Mouse (Mus musculus): ENCODE measurements at regions not wholly inside any gene's neighbourhood (a gene's known extent, or its start where the extent isn't known, plus 50 kb on each side); places are given as distances from the start of the nearest gene placed in this dataset.

DNA sequence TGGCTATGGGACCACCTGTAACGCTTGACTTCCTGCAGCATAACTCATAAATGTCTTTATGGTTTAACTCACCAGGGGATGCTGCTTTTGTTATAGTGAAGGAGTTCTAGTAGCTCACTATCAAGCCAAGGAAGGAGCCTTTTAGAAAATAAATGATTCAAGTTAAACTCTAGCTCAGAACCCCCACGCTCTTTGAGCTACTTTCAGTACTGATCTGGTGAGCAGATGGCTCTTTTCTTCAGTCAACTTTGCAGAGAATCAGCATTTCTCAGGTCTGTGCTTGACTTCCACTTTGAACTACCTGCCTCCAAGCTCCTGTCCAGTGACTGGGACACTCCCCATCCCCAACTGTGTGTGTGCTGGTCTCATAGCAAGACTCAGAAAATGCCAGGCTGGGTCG, 694.3 kb upstream of the Tmpo start:
- TF ChIP-seq ZC3H11A (IDR thresholded peaks at IDR 0.05; ENCODE audit: borderline replicate concordance, low read depth, low read length) (no peak), ZNF384 (IDR thresholded peaks at IDR 0.05; ENCODE audit: low read depth, low read length) (no peak), CHD2 (IDR thresholded peaks at IDR 0.05; ENCODE audit: low read depth, low read length) (no peak), HCFC1 (IDR thresholded peaks at IDR 0.05; ENCODE audit: borderline replicate concordance, insufficient read depth, low read length) (no peak)

Data from ES-E14 (cell line).